Mouse (Mus musculus): ENCODE measurements around the gene Cavin1. TPM values are rescaled to one million over a fixed set of nuclear protein-coding genes. Genes with fewer than 3 reads are reported as not detected.

Cavin1 gene
- total and polyA plus RNA-seq, 3 experiments, result 0.05 to 0.21 (median 0.13) TPM

- H3K4me3 ChIP-seq (replicated peaks in 1 of 3; ENCODE audit: low read depth in 2 of 3, low read length in 2 of 3, poor library complexity in 1 of 3), result no peak overlapping the region
- peaks cover 42 to 85% of the 10 kb centered on the region in 2 experiments for H3K36me3 ChIP-seq (replicated peaks in 1 of 2; ENCODE audit: control insufficient read depth in 1 of 2, insufficient read depth in 1 of 2, low read length in 1 of 2)
- no peaks in the 10 kb centered on the region for H3K9me3 ChIP-seq (replicated peaks; ENCODE audit: low read length)
- no peak overlapping the region for H3K27ac ChIP-seq (ENCODE audit: insufficient read depth, low read depth)
- no peaks in the 10 kb centered on the region for H3K27me3 ChIP-seq (replicated peaks)
- in situ Hi-C loops (cut with MboI; ENCODE audit: low pct_ligation_motif_present, low pct_unique_long_range_greater_than_20kb, low sequenced_read_pairs) (no loop called here), dilution Hi-C loops (cut with MboI; ENCODE audit: extremely low pct_ligation_motif_present, extremely low pct_unique_long_range_greater_than_20kb, low sequenced_read_pairs) (no loop called here)
- H3K79me2 ChIP-seq (replicated peaks; ENCODE audit: control insufficient read depth, extremely low read depth, insufficient read depth, poor library complexity, severe bottlenecking), result peaks cover 3% of the 10 kb centered on the region; the same call in 1 of the 2 replicates
- DNase-seq (ENCODE audit: extremely low read depth), result no peak
- no peak overlapping the region for H3K9ac ChIP-seq (ENCODE audit: insufficient read depth, low read depth)
- no peak overlapping the region for H3K4me2 ChIP-seq (ENCODE audit: insufficient read depth, low read depth, poor library complexity, severe bottlenecking)
- TF ChIP-seq JUN (IDR thresholded peaks at IDR 0.05; ENCODE audit: insufficient read depth, low read depth, low read length) (no peak), SMC3 (IDR thresholded peaks at IDR 0.05; ENCODE audit: low read depth, low read length) (no peak), POLR2A (IDR thresholded peaks at IDR 0.05; ENCODE audit: low read depth, low read length) (no peak), IRF4 (IDR thresholded peaks at IDR 0.05; ENCODE audit: low read depth, low read length) (no peak), USF2 (conservative IDR thresholded peaks at IDR 0.05; ENCODE audit: low read depth, low read length) (no peak), TBP (conservative IDR thresholded peaks at IDR 0.05; ENCODE audit: low read depth, low read length) (no peak), ELF1 (IDR thresholded peaks at IDR 0.05; ENCODE audit: low read depth, low read length) (no peak), PAX5 (IDR thresholded peaks at IDR 0.05; ENCODE audit: low read length) (no peak), ZMIZ1 (IDR thresholded peaks at IDR 0.05; ENCODE audit: low read depth, low read length) (no peak), JUND (conservative IDR thresholded peaks at IDR 0.05; ENCODE audit: low read depth, low read length) (no peak), ZC3H11A (IDR thresholded peaks at IDR 0.05; ENCODE audit: low read depth, low read length) (no peak)
- peaks cover 13 to 37% of the 10 kb centered on the region in 2 experiments for H3K4me1 ChIP-seq (ENCODE audit: control insufficient read depth in 1 of 2, insufficient read depth in 2 of 2)
These were observed 62.6 kb downstream of the Cavin1 start for GRCm38 (mm10) chr11:100908112-100908511.

GRCm38 (mm10) chr11:100906885-100907284 is 63.8 kb downstream of the Cavin1 start:
- no peak for DNase-seq (ENCODE audit: extremely low read depth)
- no peak overlapping the region for H3K4me2 ChIP-seq (ENCODE audit: insufficient read depth, low read depth, poor library complexity, severe bottlenecking)
- peaks cover 4% of the 10 kb centered on the region for H3K9me3 ChIP-seq (replicated peaks; ENCODE audit: low read length)
- TF ChIP-seq SIN3A (IDR thresholded peaks at IDR 0.05; ENCODE audit: low read length), result no peak
- dilution Hi-C loops (cut with MboI; ENCODE audit: extremely low pct_ligation_motif_present, extremely low pct_unique_long_range_greater_than_20kb, low sequenced_read_pairs) (no loop called here), in situ Hi-C loops (cut with MboI; ENCODE audit: low pct_ligation_motif_present, low pct_unique_long_range_greater_than_20kb, low sequenced_read_pairs) (no loop called here)
- no peaks in the 10 kb centered on the region for H3K27me3 ChIP-seq (replicated peaks)
- H3K36me3 ChIP-seq (replicated peaks in 1 of 2; ENCODE audit: control insufficient read depth in 1 of 2, insufficient read depth in 1 of 2, low read length in 1 of 2), result peaks cover 48 to 89% of the 10 kb centered on the region in 2 experiments
- no peak overlapping the region for H3K4me3 ChIP-seq (replicated peaks in 1 of 3; ENCODE audit: low read depth in 2 of 3, low read length in 2 of 3, poor library complexity in 1 of 3)
- H3K27ac ChIP-seq (ENCODE audit: insufficient read depth, low read depth), result no peak overlapping the region
- peaks cover 10 to 31% of the 10 kb centered on the region in 2 experiments; a peak in 3 of 4 replicates for H3K4me1 ChIP-seq (ENCODE audit: control insufficient read depth in 1 of 2, insufficient read depth in 2 of 2)
- H3K79me2 ChIP-seq (replicated peaks; ENCODE audit: control insufficient read depth, extremely low read depth, insufficient read depth, poor library complexity, severe bottlenecking), result no peaks in the 10 kb centered on the region; the same call in 1 of the 2 replicates
- no peak overlapping the region for H3K9ac ChIP-seq (ENCODE audit: insufficient read depth, low read depth)

Other genes with a start within 250 kb of the Cavin1 start
- 121 and 144 TPM in 2 replicates for gene Rab5c, start 232.7 kb downstream of the Cavin1 start, total RNA-seq (2012; rRNA removed)
- gene Rab5c, start 232.7 kb downstream of the Cavin1 start, total RNA-seq (2014; rRNA removed), result 135 and 150 TPM in 2 replicates
- gene Rab5c, start 232.7 kb downstream of the Cavin1 start, polyA plus RNA-seq (2012; ENCODE audit: insufficient read length, low read depth), result 144 and 156 TPM in 2 replicates
- gene Kcnh4, start 210.9 kb downstream of the Cavin1 start, total RNA-seq (2012; rRNA removed), result 1.8 and 2.2 TPM in 2 replicates
- 0.87 and 1.0 TPM in 2 replicates for gene Kcnh4, start 210.9 kb downstream of the Cavin1 start, total RNA-seq (2014; rRNA removed)
- 3.4 and 4.0 TPM in 2 replicates for gene Kcnh4, start 210.9 kb downstream of the Cavin1 start, polyA plus RNA-seq (2012; ENCODE audit: insufficient read length, low read depth)
- not detected in 2 replicates for gene Hcrt, start 208.0 kb downstream of the Cavin1 start, total RNA-seq (2012; rRNA removed)
- gene Hcrt, start 208.0 kb downstream of the Cavin1 start, total RNA-seq (2014; rRNA removed), result not detected in 2 replicates
- gene Hcrt, start 208.0 kb downstream of the Cavin1 start, polyA plus RNA-seq (2012; ENCODE audit: insufficient read length, low read depth), result not detected in 2 replicates
- gene Ghdc, start 199.9 kb downstream of the Cavin1 start, total RNA-seq (2012; rRNA removed), result 16.6 and 17.0 TPM in 2 replicates
- gene Ghdc, start 199.9 kb downstream of the Cavin1 start, total RNA-seq (2014; rRNA removed), result 10.9 and 11.5 TPM in 2 replicates
- 16.7 and 17.9 TPM in 2 replicates for gene Ghdc, start 199.9 kb downstream of the Cavin1 start, polyA plus RNA-seq (2012; ENCODE audit: insufficient read length, low read depth)
- 19.4 and 24.4 TPM in 2 replicates for gene Stat5b, start 120.2 kb downstream of the Cavin1 start, total RNA-seq (2012; rRNA removed)
- gene Stat5b, start 120.2 kb downstream of the Cavin1 start, total RNA-seq (2014; rRNA removed), result 9.7 and 11.4 TPM in 2 replicates
- 12.1 and 14.0 TPM in 2 replicates for gene Stat5b, start 120.2 kb downstream of the Cavin1 start, polyA plus RNA-seq (2012; ENCODE audit: insufficient read length, low read depth)
- gene Stat5a, start 111.5 kb downstream of the Cavin1 start, total RNA-seq (2012; rRNA removed), result 18.7 and 23.6 TPM in 2 replicates
- gene Stat5a, start 111.5 kb downstream of the Cavin1 start, total RNA-seq (2014; rRNA removed), result 17.4 and 17.5 TPM in 2 replicates
- 21.2 and 23.0 TPM in 2 replicates for gene Stat5a, start 111.5 kb downstream of the Cavin1 start, polyA plus RNA-seq (2012; ENCODE audit: insufficient read length, low read depth)
- gene Stat3, start 31.3 kb downstream of the Cavin1 start, total RNA-seq (2012; rRNA removed), result 51.1 and 52.1 TPM in 2 replicates
- gene Stat3, start 31.3 kb downstream of the Cavin1 start, total RNA-seq (2014; rRNA removed), result 35.9 TPM in 2 replicates
- 66.7 and 69.2 TPM in 2 replicates for gene Stat3, start 31.3 kb downstream of the Cavin1 start, polyA plus RNA-seq (2012; ENCODE audit: insufficient read length, low read depth)
- 31.3 and 36.1 TPM in 2 replicates for gene Atp6v0a1, start 38.6 kb upstream of the Cavin1 start, total RNA-seq (2012; rRNA removed)
- gene Atp6v0a1, start 38.6 kb upstream of the Cavin1 start, total RNA-seq (2014; rRNA removed), result 14.1 and 15.1 TPM in 2 replicates
- gene Atp6v0a1, start 38.6 kb upstream of the Cavin1 start, polyA plus RNA-seq (2012; ENCODE audit: insufficient read length, low read depth), result 54.5 and 63.4 TPM in 2 replicates
- gene Naglu, start 99.1 kb upstream of the Cavin1 start, total RNA-seq (2012; rRNA removed), result 23.2 and 33.3 TPM in 2 replicates
- gene Naglu, start 99.1 kb upstream of the Cavin1 start, total RNA-seq (2014; rRNA removed), result 12.8 and 13.8 TPM in 2 replicates
- gene Naglu, start 99.1 kb upstream of the Cavin1 start, polyA plus RNA-seq (2012; ENCODE audit: insufficient read length, low read depth), result 8.3 and 11.2 TPM in 2 replicates
- gene Hsd17b1, start 107.5 kb upstream of the Cavin1 start, total RNA-seq (2012; rRNA removed), result 0.29 and 0.81 TPM in 2 replicates
- gene Hsd17b1, start 107.5 kb upstream of the Cavin1 start, total RNA-seq (2014; rRNA removed), result not detected in 2 replicates
- gene Hsd17b1, start 107.5 kb upstream of the Cavin1 start, polyA plus RNA-seq (2012; ENCODE audit: insufficient read length, low read depth), result 0.17 TPM in 1 of 2 replicates, not detected in the other
- gene Coasy, start 111.7 kb upstream of the Cavin1 start, total RNA-seq (2012; rRNA removed), result 74.9 and 78.9 TPM in 2 replicates
- gene Coasy, start 111.7 kb upstream of the Cavin1 start, total RNA-seq (2014; rRNA removed), result 60.4 and 66.1 TPM in 2 replicates
- 56.6 and 63.4 TPM in 2 replicates for gene Coasy, start 111.7 kb upstream of the Cavin1 start, polyA plus RNA-seq (2012; ENCODE audit: insufficient read length, low read depth)
- gene Mlx, start 116.4 kb upstream of the Cavin1 start, total RNA-seq (2012; rRNA removed), result 45.2 and 63.0 TPM in 2 replicates
- gene Mlx, start 116.4 kb upstream of the Cavin1 start, total RNA-seq (2014; rRNA removed), result 93.1 and 116 TPM in 2 replicates
- gene Mlx, start 116.4 kb upstream of the Cavin1 start, polyA plus RNA-seq (2012; ENCODE audit: insufficient read length, low read depth), result 43.3 and 51.5 TPM in 2 replicates
- gene Psmc3ip, start 124.5 kb upstream of the Cavin1 start, total RNA-seq (2012; rRNA removed), result 63.7 and 106 TPM in 2 replicates
- gene Psmc3ip, start 124.5 kb upstream of the Cavin1 start, total RNA-seq (2014; rRNA removed), result 85.9 and 106 TPM in 2 replicates
- 89.9 and 114 TPM in 2 replicates for gene Psmc3ip, start 124.5 kb upstream of the Cavin1 start, polyA plus RNA-seq (2012; ENCODE audit: insufficient read length, low read depth)
- 46.5 and 48.2 TPM in 2 replicates for gene Retreg3, start 149.0 kb upstream of the Cavin1 start, total RNA-seq (2012; rRNA removed)
- gene Retreg3, start 149.0 kb upstream of the Cavin1 start, total RNA-seq (2014; rRNA removed), result 50.3 and 55.9 TPM in 2 replicates
- 53.6 and 54.3 TPM in 2 replicates for gene Retreg3, start 149.0 kb upstream of the Cavin1 start, polyA plus RNA-seq (2012; ENCODE audit: insufficient read length, low read depth)
- gene Tubg1, start 149.1 kb upstream of the Cavin1 start, total RNA-seq (2012; rRNA removed), result 108 and 116 TPM in 2 replicates
- 53.7 and 57.4 TPM in 2 replicates for gene Tubg1, start 149.1 kb upstream of the Cavin1 start, total RNA-seq (2014; rRNA removed)
- 182 and 190 TPM in 2 replicates for gene Tubg1, start 149.1 kb upstream of the Cavin1 start, polyA plus RNA-seq (2012; ENCODE audit: insufficient read length, low read depth)
- gene Tubg2, start 185.0 kb upstream of the Cavin1 start, total RNA-seq (2012; rRNA removed), result 3.1 and 4.7 TPM in 2 replicates
- gene Tubg2, start 185.0 kb upstream of the Cavin1 start, total RNA-seq (2014; rRNA removed), result 1.2 and 2.1 TPM in 2 replicates
- 8.7 and 10.5 TPM in 2 replicates for gene Tubg2, start 185.0 kb upstream of the Cavin1 start, polyA plus RNA-seq (2012; ENCODE audit: insufficient read length, low read depth)
- 15.6 and 16.7 TPM in 2 replicates for gene Cntnap1, start 199.6 kb upstream of the Cavin1 start, total RNA-seq (2012; rRNA removed)
- 3.6 and 4.4 TPM in 2 replicates for gene Cntnap1, start 199.6 kb upstream of the Cavin1 start, total RNA-seq (2014; rRNA removed)
- 17.9 and 19.5 TPM in 2 replicates for gene Cntnap1, start 199.6 kb upstream of the Cavin1 start, polyA plus RNA-seq (2012; ENCODE audit: insufficient read length, low read depth)
- gene Plekhh3, start 200.5 kb upstream of the Cavin1 start, total RNA-seq (2012; rRNA removed), result 16.3 and 20.3 TPM in 2 replicates
- gene Plekhh3, start 200.5 kb upstream of the Cavin1 start, total RNA-seq (2014; rRNA removed), result 2.8 and 2.9 TPM in 2 replicates
- gene Plekhh3, start 200.5 kb upstream of the Cavin1 start, polyA plus RNA-seq (2012; ENCODE audit: insufficient read length, low read depth), result 3.7 and 5.0 TPM in 2 replicates
- 29.6 and 58.7 TPM in 2 replicates for gene Ccr10, start 204.6 kb upstream of the Cavin1 start, total RNA-seq (2012; rRNA removed)
- 14.1 and 17.2 TPM in 2 replicates for gene Ccr10, start 204.6 kb upstream of the Cavin1 start, total RNA-seq (2014; rRNA removed)
- gene Ccr10, start 204.6 kb upstream of the Cavin1 start, polyA plus RNA-seq (2012; ENCODE audit: insufficient read length, low read depth), result 12.3 TPM in 2 replicates

Measured in CH12.LX (cell line).